Comparison of ENCODE assay signal across 8 mouse cellular contexts in genomic region chr12:86950161-86950960, GRCm38 (mm10). TPM values are rescaled to one million over a fixed set of nuclear protein-coding genes. Genes with fewer than 3 reads are reported as not detected.
DNase-seq lines count a peak whose midpoint lies in the region; ATAC-seq and TF ChIP-seq lines count a peak whose summit lies in the region.

No protein-coding gene starts in this region.

- DNase-seq in hindbrain, embryonic 10.5 days (ENCODE audit: low spot score), result no peak
- DNase-seq in CH12.LX (ENCODE audit: extremely low read depth), result peak; percentile 87
- DNase-seq in forebrain, embryonic 14.5 days (ENCODE audit: low spot score), result peak; percentile 35
- DNase-seq in adrenal gland, adult (ENCODE audit: inconsistent age in 2 of 2, low spot score in 1 of 2), result no peak
- DNase-seq in adrenal gland, postnatal 14 days, result no peak
- DNase-seq in retina, embryonic 14.5 days (ENCODE audit: low spot score), result no peak

- H3K9ac ChIP-seq in hindbrain, embryonic 12.5 days, result no peak overlapping the region; the same call in 1 of the 2 replicates
- peak overlapping the region; percentile 84 for H3K9ac ChIP-seq in CH12.LX (ENCODE audit: insufficient read depth, low read depth)
- H3K9ac ChIP-seq in forebrain, embryonic 14.5 days (ENCODE audit: low read length), result peak overlapping the region; percentile 44

- 0 out of 2 replicates have a peak, but pooled peaks have one; percentile 14 for TF ChIP-seq POLR2A in CH12.LX (IDR thresholded peaks at IDR 0.05; ENCODE audit: low read depth, low read length)

- H3K27ac ChIP-seq in hindbrain, embryonic 12.5 days, result 0 out of 2 replicates have a peak overlapping the region, but pooled peaks have one; percentile 13
- H3K27ac ChIP-seq in hindbrain, embryonic 10.5 days, result no peak overlapping the region
- peak overlapping the region; percentile 83 for H3K27ac ChIP-seq in CH12.LX (ENCODE audit: insufficient read depth, low read depth)
- peak overlapping the region; percentile 49 for H3K27ac ChIP-seq in forebrain, embryonic 14.5 days (ENCODE audit: low read depth, low read length)

- H3K4me2 ChIP-seq in hindbrain, embryonic 12.5 days (replicated peaks), result no peak overlapping the region
- H3K4me2 ChIP-seq in CH12.LX (ENCODE audit: insufficient read depth, low read depth, poor library complexity, severe bottlenecking), result peak overlapping the region; percentile 100
- peak overlapping the region; percentile 35 for H3K4me2 ChIP-seq in forebrain, embryonic 14.5 days (ENCODE audit: low read length)

- peaks cover 29% of the 10 kb centered on the region for H3K4me1 ChIP-seq in hindbrain, embryonic 12.5 days
- peaks cover 39% of the 10 kb centered on the region for H3K4me1 ChIP-seq in hindbrain, embryonic 10.5 days (replicated peaks)
- peaks cover 0 to 29% of the 10 kb centered on the region in 2 experiments; a peak in 2 of 4 replicates for H3K4me1 ChIP-seq in CH12.LX (ENCODE audit: control insufficient read depth in 1 of 2, insufficient read depth in 2 of 2)
- peaks cover 36% of the 10 kb centered on the region for H3K4me1 ChIP-seq in forebrain, embryonic 14.5 days (ENCODE audit: control insufficient read depth, insufficient read depth, low read length)

- in situ Hi-C loops in CH12.LX (cut with MboI; ENCODE audit: low pct_ligation_motif_present, low pct_unique_long_range_greater_than_20kb, low sequenced_read_pairs), result no loop called here

- H3K9me3 ChIP-seq in hindbrain, embryonic 12.5 days (replicated peaks), result no peaks in the 10 kb centered on the region
- H3K9me3 ChIP-seq in hindbrain, embryonic 10.5 days, result no peaks in the 10 kb centered on the region
- no peaks in the 10 kb centered on the region for H3K9me3 ChIP-seq in CH12.LX (replicated peaks; ENCODE audit: low read length)
- no peaks in the 10 kb centered on the region for H3K9me3 ChIP-seq in forebrain, embryonic 14.5 days (replicated peaks; ENCODE audit: control insufficient read depth, low read length)

- peaks cover 34% of the 10 kb centered on the region for H3K79me2 ChIP-seq in CH12.LX (replicated peaks; ENCODE audit: control insufficient read depth, extremely low read depth, insufficient read depth, poor library complexity, severe bottlenecking)

- TF ChIP-seq CTCF in CH12.LX (conservative IDR thresholded peaks at IDR 0.05 in 1 of 2, IDR thresholded peaks at IDR 0.05 in 1 of 2; ENCODE audit: low read depth in 2 of 2, low read length in 2 of 2), result no peak

- H3K4me3 ChIP-seq in hindbrain, embryonic 12.5 days, result no peak overlapping the region
- H3K4me3 ChIP-seq in hindbrain, embryonic 10.5 days, result no peak overlapping the region
- H3K4me3 ChIP-seq in CH12.LX (replicated peaks in 1 of 3; ENCODE audit: low read depth in 2 of 3, low read length in 2 of 3, poor library complexity in 1 of 3), result peak overlapping the region; percentile 24 to 52 (median 44)
- H3K4me3 ChIP-seq in forebrain, embryonic 14.5 days (ENCODE audit: low read depth, low read length), result no peak overlapping the region

- 84% methylated on average over 16 of the region's 16 CpGs for WGBS in hindbrain, embryonic 12.5 days
- WGBS in hindbrain, embryonic 10.5 days, result 90% methylated on average over 16 of the region's 16 CpGs
- WGBS in forebrain, embryonic 14.5 days, result 69% methylated on average over 16 of the region's 16 CpGs

- ATAC-seq in hindbrain, embryonic 12.5 days (ENCODE audit: low FRiP score), result no peak
- ATAC-seq in forebrain, embryonic 14.5 days, result no peak
- ATAC-seq in megakaryocyte, adult 5-6 weeks (ENCODE audit: poor library complexity, severe bottlenecking), result peak; percentile 12

- dilution Hi-C loops in CH12.LX (cut with MboI; ENCODE audit: extremely low pct_ligation_motif_present, extremely low pct_unique_long_range_greater_than_20kb, low sequenced_read_pairs), result no loop called here

- TF ChIP-seq RAD21 in CH12.LX (IDR thresholded peaks at IDR 0.05; ENCODE audit: low read depth, low read length), result no peak

- peaks cover 17% of the 10 kb centered on the region for H3K36me3 ChIP-seq in hindbrain, embryonic 12.5 days
- H3K36me3 ChIP-seq in hindbrain, embryonic 10.5 days, result peaks cover 38% of the 10 kb centered on the region
- H3K36me3 ChIP-seq in CH12.LX (replicated peaks in 1 of 2; ENCODE audit: control insufficient read depth in 1 of 2, insufficient read depth in 1 of 2, low read length in 1 of 2), result peaks cover 17 to 28% of the 10 kb centered on the region in 2 experiments
- peaks cover 21% of the 10 kb centered on the region for H3K36me3 ChIP-seq in forebrain, embryonic 14.5 days (ENCODE audit: control insufficient read depth, insufficient read depth, low read length)

- peak; percentile 49 for TF ChIP-seq EP300 in CH12.LX (IDR thresholded peaks at IDR 0.05; ENCODE audit: low read length)

- no peaks in the 10 kb centered on the region for H3K27me3 ChIP-seq in hindbrain, embryonic 12.5 days
- H3K27me3 ChIP-seq in hindbrain, embryonic 10.5 days (ENCODE audit: insufficient read depth, poor library complexity, severe bottlenecking), result no peaks in the 10 kb centered on the region
- no peaks in the 10 kb centered on the region for H3K27me3 ChIP-seq in CH12.LX (replicated peaks)
- H3K27me3 ChIP-seq in forebrain, embryonic 14.5 days (replicated peaks; ENCODE audit: control insufficient read depth, insufficient read depth, low read length), result no peaks in the 10 kb centered on the region

TF ChIP-seq in CH12.LX, 34 proteins besides CTCF, POLR2A, EP300 and RAD21 (continues in another document):
- 0 out of 2 replicates have a peak, but pooled peaks have one; percentile 14 for TF ChIP-seq CHD1 (IDR thresholded peaks at IDR 0.05; ENCODE audit: low read depth, low read length)
- TF ChIP-seq SIN3A (IDR thresholded peaks at IDR 0.05; ENCODE audit: low read length), result peak; percentile 99
- no peak; the same call in 1 of the 2 replicates for TF ChIP-seq USF2 (conservative IDR thresholded peaks at IDR 0.05; ENCODE audit: low read depth, low read length)
- peak; percentile 95 for TF ChIP-seq MXI1 (IDR thresholded peaks at IDR 0.05; ENCODE audit: low read depth, low read length)
- peak; percentile 93 for TF ChIP-seq MYC (IDR thresholded peaks at IDR 0.05; ENCODE audit: low read depth, low read length)
- no peak for TF ChIP-seq POLR2AphosphoS2 (IDR thresholded peaks at IDR 0.05; ENCODE audit: low read depth, low read length)
- peak; percentile 90 for TF ChIP-seq MAX (IDR thresholded peaks at IDR 0.05; ENCODE audit: low read length)
- no peak for TF ChIP-seq ELF1 (IDR thresholded peaks at IDR 0.05; ENCODE audit: low read depth, low read length)
- no peak for TF ChIP-seq UBTF (IDR thresholded peaks at IDR 0.05; ENCODE audit: low read depth, low read length)
- TF ChIP-seq TBP (conservative IDR thresholded peaks at IDR 0.05; ENCODE audit: low read depth, low read length), result 0 out of 2 replicates have a peak, but pooled peaks have one; percentile 52
- TF ChIP-seq JUN (IDR thresholded peaks at IDR 0.05; ENCODE audit: insufficient read depth, low read depth, low read length), result no peak
- no peak for TF ChIP-seq E2F4 (IDR thresholded peaks at IDR 0.05; ENCODE audit: insufficient replicate concordance, low read depth, low read length)
- no peak for TF ChIP-seq ZKSCAN1 (IDR thresholded peaks at IDR 0.05; ENCODE audit: borderline replicate concordance, low read depth, low read length)
- peak; percentile 29; the same call in 1 of the 2 replicates for TF ChIP-seq USF1 (IDR thresholded peaks at IDR 0.05; ENCODE audit: low read depth, low read length)
- peak; percentile 89 for TF ChIP-seq ETS1 (conservative IDR thresholded peaks at IDR 0.05; ENCODE audit: low read depth, low read length)
- no peak for TF ChIP-seq MAZ (IDR thresholded peaks at IDR 0.05; ENCODE audit: low read depth, low read length)
- TF ChIP-seq MAFK (IDR thresholded peaks at IDR 0.05; ENCODE audit: insufficient replicate concordance, low read length), result 0 out of 2 replicates have a peak, but pooled peaks have one; percentile 56
- peak; percentile 58; the same call in 1 of the 2 replicates for TF ChIP-seq MEF2A (IDR thresholded peaks at IDR 0.05; ENCODE audit: borderline replicate concordance, low read depth, low read length)
- no peak for TF ChIP-seq ZNF384 (IDR thresholded peaks at IDR 0.05; ENCODE audit: low read depth, low read length)
- TF ChIP-seq ZC3H11A (IDR thresholded peaks at IDR 0.05; ENCODE audit: low read depth, low read length), result no peak
- no peak for TF ChIP-seq PAX5 (IDR thresholded peaks at IDR 0.05; ENCODE audit: low read length)
- peak; percentile 77; the same call in 1 of the 2 replicates for TF ChIP-seq IRF4 (IDR thresholded peaks at IDR 0.05; ENCODE audit: low read depth, low read length)
- peak; percentile 95 for TF ChIP-seq BHLHE40 (IDR thresholded peaks at IDR 0.05; ENCODE audit: low read depth, low read length)
- TF ChIP-seq CHD2 (IDR thresholded peaks at IDR 0.05; ENCODE audit: low read length), result no peak
- no peak for TF ChIP-seq RCOR1 (conservative IDR thresholded peaks at IDR 0.05; ENCODE audit: low read depth, low read length)
- no peak for TF ChIP-seq GABPA (IDR thresholded peaks at IDR 0.05; ENCODE audit: insufficient replicate concordance, low read depth, low read length)
- TF ChIP-seq TCF12 (IDR thresholded peaks at IDR 0.05; ENCODE audit: low read depth, low read length), result peak; percentile 20; the same call in 1 of the 2 replicates

RNA-seq across cellular contexts. Expression of gene Cipc, which starts 3.5 kb away (rescaled TPM):
- 41.1 and 46.9 TPM in 2 replicates for polyA plus RNA-seq in hindbrain, embryonic 12.5 days (2016; fragmentation: Nextera tagmentation; extraction: Ambion mirVana)
- 33.9 and 35.2 TPM in 2 replicates for polyA plus RNA-seq in hindbrain, embryonic 10.5 days (2016; fragmentation: Nextera tagmentation; extraction: Ambion mirVana)
- total RNA-seq in CH12.LX (2012; rRNA removed) (18.7 and 19.6 TPM in 2 replicates), CH12.LX (2014; rRNA removed) (15.7 and 16.7 TPM in 2 replicates)
- 17.5 and 20.5 TPM in 2 replicates for polyA plus RNA-seq in CH12.LX (2012; ENCODE audit: insufficient read length, low read depth)
- polyA plus RNA-seq in forebrain, embryonic 14.5 days (2014; fragmentation: Nextera tagmentation; extraction: Ambion mirVana), result 47.5 and 57.0 TPM in 2 replicates
- 12.0 and 12.9 TPM in 2 replicates for total RNA-seq in megakaryocyte, adult 5-6 weeks (2015)
- total RNA-seq in megakaryocyte, adult 5-6 weeks (2017), result 8.9 and 11.0 TPM in 2 replicates
- total RNA-seq in adrenal gland, postnatal 14 days (2021), result 26.2 and 29.1 TPM in 2 replicates

RNA-seq across cellular contexts. Expression of gene Zdhhc22, which starts 39.9 kb away (rescaled TPM):
- polyA plus RNA-seq in hindbrain, embryonic 12.5 days (2016; fragmentation: Nextera tagmentation; extraction: Ambion mirVana), result 2.9 and 3.7 TPM in 2 replicates
- polyA plus RNA-seq in hindbrain, embryonic 10.5 days (2016; fragmentation: Nextera tagmentation; extraction: Ambion mirVana), result 0.14 and 0.75 TPM in 2 replicates
- total RNA-seq in CH12.LX (2012; rRNA removed) (not detected in 2 replicates), CH12.LX (2014; rRNA removed) (not detected in 2 replicates)
- polyA plus RNA-seq in CH12.LX (2012; ENCODE audit: insufficient read length, low read depth), result not detected in 2 replicates
- 4.3 and 5.5 TPM in 2 replicates for polyA plus RNA-seq in forebrain, embryonic 14.5 days (2014; fragmentation: Nextera tagmentation; extraction: Ambion mirVana)
- total RNA-seq in megakaryocyte, adult 5-6 weeks (2015), result not detected in 2 replicates
- total RNA-seq in megakaryocyte, adult 5-6 weeks (2017), result not detected in 2 replicates
- total RNA-seq in adrenal gland, postnatal 14 days (2021), result 0.59 and 1.1 TPM in 2 replicates

Comparison
In these comparisons a context has a peak if more than half of its experiments do, and no peak if none do; other contexts are left out.
1. H3K4me3 ChIP-seq: peak in CH12.LX (3 of 3); none in hindbrain, embryonic 12.5 days (single experiment), hindbrain, embryonic 10.5 days (single experiment) and forebrain, embryonic 14.5 days (single experiment).
2. DNase-seq: peak in CH12.LX (single experiment) and forebrain, embryonic 14.5 days (single experiment); none in hindbrain, embryonic 10.5 days (single experiment), adrenal gland, adult (0 of 2), adrenal gland, postnatal 14 days (single experiment) and retina, embryonic 14.5 days (single experiment).